Mouse (Mus musculus) hindbrain, embryonic 16.5 days (tissue): ENCODE results near the gene Samd7. TPM values are rescaled to one million over a fixed set of nuclear protein-coding genes. Genes with fewer than 3 reads are reported as not detected.

Source experiments
- ATAC-seq: fragments of 200-750 bp; cut with Nextera tagmentation; 2 replicates; pipeline ENCODE4 v1.8.0; 2017; ENCODE audit warnings: moderate TSS enrichment, moderate library complexity
- H3K27ac ChIP-seq: fragments of 300-500 bp; sonication (generic); 2 replicates; pipeline ENCODE4 v1.5.1; 2014; ENCODE audit warnings: low read depth, mild to moderate bottlenecking, control low read depth, low read length, moderate library complexity
- H3K27me3 ChIP-seq: fragments of 300-500 bp; sonication (generic); replicated peaks from 2 replicates; pipeline ENCODE4 v1.6.1; 2014; ENCODE audit warnings: low read length; ENCODE audit not compliant: control insufficient read depth, insufficient read depth
- H3K36me3 ChIP-seq: fragments of 300-500 bp; sonication (generic); 2 replicates; pipeline ENCODE4 v1.6.1; 2014; ENCODE audit warnings: mild to moderate bottlenecking, low read length, moderate library complexity, mixed read lengths; ENCODE audit not compliant: control insufficient read depth, insufficient read depth
- H3K4me1 ChIP-seq: fragments of 300-500 bp; sonication (generic); 2 replicates; pipeline ENCODE4 v1.6.1; 2014; ENCODE audit warnings: low read depth, low read length; ENCODE audit not compliant: control insufficient read depth, insufficient read depth
- H3K4me2 ChIP-seq: fragments of 300-500 bp; sonication (generic); 2 replicates; pipeline ENCODE4 v1.6.1; 2014; ENCODE audit warnings: mild to moderate bottlenecking, low read length, control low read depth, moderate library complexity
- H3K4me3 ChIP-seq: fragments of 300-500 bp; sonication (generic); 2 replicates; pipeline ENCODE4 v1.5.1; 2014; ENCODE audit warnings: mild to moderate bottlenecking, low read length, control low read depth, moderate library complexity
- H3K9ac ChIP-seq: fragments of 300-500 bp; sonication (generic); 2 replicates; pipeline ENCODE4 v1.6.1; 2014; ENCODE audit warnings: low read depth, mild to moderate bottlenecking, control low read depth, low read length, moderate library complexity
- H3K9me3 ChIP-seq: fragments of 300-500 bp; sonication (generic); 2 replicates; pipeline ENCODE4 v1.6.1; 2014; ENCODE audit warnings: mild to moderate bottlenecking, low read length, moderate library complexity; ENCODE audit not compliant: control insufficient read depth
- WGBS: fragments of 180-500 bp; shearing (Covaris S2); extraction: QIAGEN DNeasy Blood & Tissue Kit; methylation state at CpG from one replicate; pipeline ENCODE4 v1.1.7; 2014; 5-methylcytosine and 5-hydroxymethylcytosine counted together
- polyA plus RNA-seq: library from polyadenylated mRNA; unstranded; fragments of >200 nt; fragmentation: Nextera tagmentation; extraction: Ambion mirVana; gene quantifications from 2 replicates; pipeline ENCODE4 v1.2.1, GENCODE M21; 2015

The Samd7 gene
- polyA plus RNA-seq, 1 experiment from 2014 or later: 0.05 TPM

DNA sequence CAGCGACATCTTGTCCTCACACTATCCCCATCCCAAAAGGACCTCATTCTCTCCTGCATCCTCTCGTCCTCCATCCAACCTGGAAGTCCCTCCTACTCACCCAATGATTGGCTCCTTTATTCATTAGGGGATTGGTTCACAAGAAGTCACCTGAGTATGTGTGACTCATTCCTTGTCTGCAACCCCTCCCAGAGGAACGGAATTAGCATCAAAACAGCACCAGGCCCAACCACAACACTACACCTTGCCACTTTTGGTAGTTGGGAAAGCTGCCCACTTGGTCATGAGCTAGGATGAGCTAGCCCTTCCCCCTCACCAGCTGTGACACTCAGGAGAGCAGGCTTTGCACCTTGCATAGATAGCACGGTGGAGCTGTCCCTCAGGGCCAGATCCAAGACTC, 24.1 kb upstream of the Samd7 start:
- Histone ChIP-seq H3K4me3 (no peak overlapping the region), H3K27ac (no peak overlapping the region), H3K9ac (no peak overlapping the region), H3K27me3 (no peaks in the 10 kb centered on the region), H3K9me3 (no peaks in the 10 kb centered on the region), H3K4me1 (no peaks in the 10 kb centered on the region), H3K36me3 (no peaks in the 10 kb centered on the region), H3K4me2 (no peak overlapping the region)
- WGBS: 82% methylated on average over 4 of the region's 4 CpGs
- ATAC-seq: no peak

DNA sequence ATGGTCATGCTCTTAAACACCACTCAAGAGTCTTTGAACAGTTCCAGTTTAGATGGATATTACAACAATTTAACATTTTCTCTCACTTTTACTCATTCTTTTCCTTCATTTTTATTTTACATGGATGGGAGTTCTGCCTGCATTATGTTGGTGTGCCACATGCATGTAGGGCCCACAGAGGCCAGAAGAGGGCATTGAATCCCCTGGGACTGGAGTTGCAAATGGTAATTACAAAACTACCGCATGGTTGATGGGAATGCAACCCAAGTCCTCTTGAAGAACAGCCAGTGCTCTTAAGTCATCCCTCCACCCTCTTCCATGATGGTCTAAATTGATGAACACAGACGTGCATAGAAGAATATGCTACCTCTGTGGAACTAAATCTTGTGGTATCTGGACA, 23.6 kb upstream of the Samd7 start:
- no peak overlapping the region for H3K4me3 ChIP-seq
- no peak overlapping the region for H3K9ac ChIP-seq
- H3K27ac ChIP-seq: no peak overlapping the region
- H3K9me3 ChIP-seq: no peaks in the 10 kb centered on the region
- no peak overlapping the region for H3K4me2 ChIP-seq
- WGBS: 88% methylated on average over 2 of the region's 2 CpGs
- H3K36me3 ChIP-seq: no peaks in the 10 kb centered on the region
- H3K27me3 ChIP-seq: no peaks in the 10 kb centered on the region
- H3K4me1 ChIP-seq: no peaks in the 10 kb centered on the region
- ATAC-seq: no peak

GRCm38 (mm10) chr3:30723179-30723578, 22.9 kb upstream of the Samd7 start:
- Histone ChIP-seq H3K36me3 (no peaks in the 10 kb centered on the region), H3K4me1 (no peaks in the 10 kb centered on the region), H3K9ac (no peak overlapping the region), H3K4me2 (no peak overlapping the region), H3K27ac (no peak overlapping the region), H3K27me3 (no peaks in the 10 kb centered on the region), H3K9me3 (no peaks in the 10 kb centered on the region), H3K4me3 (no peak overlapping the region)
- ATAC-seq: no peak
- 53% methylated on average over 5 of the region's 5 CpGs for WGBS

GRCm38 (mm10) chr3:30724105-30724824, 21.8 kb upstream of the Samd7 start:
- Histone ChIP-seq H3K9me3 (no peaks in the 10 kb centered on the region), H3K4me1 (no peaks in the 10 kb centered on the region), H3K27me3 (no peaks in the 10 kb centered on the region), H3K4me2 (no peak overlapping the region), H3K4me3 (no peak overlapping the region), H3K9ac (no peak overlapping the region), H3K27ac (no peak overlapping the region), H3K36me3 (no peaks in the 10 kb centered on the region)
- ATAC-seq: no peak
- WGBS: 63% methylated on average over 10 of the region's 10 CpGs

DNA sequence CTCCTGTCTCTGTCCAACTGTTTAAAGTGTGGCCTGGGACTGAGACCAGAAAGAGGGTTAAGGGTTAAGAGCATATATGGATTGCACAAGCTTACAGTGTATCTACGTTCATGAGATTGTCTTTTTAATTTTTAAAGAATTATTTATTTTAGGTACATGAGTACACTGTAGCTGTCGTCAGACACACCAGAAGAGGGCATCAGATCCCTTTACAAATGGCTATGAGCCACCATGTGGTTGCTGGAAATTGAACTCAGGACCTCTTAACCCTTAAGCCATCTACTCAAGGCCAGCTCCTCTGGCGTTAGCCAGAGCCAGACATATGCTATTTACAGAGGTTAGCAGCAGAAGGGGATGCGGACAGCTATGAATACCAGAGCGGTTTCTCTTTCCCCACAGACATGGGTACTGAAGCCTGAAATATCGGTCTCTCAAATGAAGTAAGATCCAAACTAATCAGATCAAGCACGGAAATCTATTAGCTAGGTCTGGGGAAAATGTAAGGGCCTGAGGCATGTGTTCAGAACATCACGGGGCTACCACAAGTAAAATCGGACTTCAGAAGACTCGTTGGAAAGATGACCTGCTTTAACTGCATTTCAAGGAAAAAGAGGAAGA, 21.1 kb upstream of the Samd7 start:
- ATAC-seq: no peak

DNA sequence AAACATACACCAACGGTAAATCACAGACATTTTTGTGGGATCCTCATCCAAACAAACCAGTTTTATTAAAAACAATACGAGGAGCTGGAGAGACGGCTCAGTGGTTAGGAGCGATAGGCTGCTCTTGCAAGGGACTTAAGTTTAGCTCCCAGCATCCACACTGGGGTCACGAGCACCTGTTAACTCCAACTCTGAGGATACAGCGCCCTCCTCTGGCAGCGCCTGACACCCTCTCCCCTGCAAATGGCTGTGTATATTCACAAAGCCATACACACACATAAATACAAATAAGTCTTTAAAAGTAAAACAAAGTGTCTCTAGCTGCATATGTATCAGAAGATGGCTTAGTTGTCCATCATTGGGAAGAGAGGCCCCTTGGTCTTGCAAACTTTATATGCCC, 20.6 kb upstream of the Samd7 start:
- H3K4me3 ChIP-seq: no peak overlapping the region
- H3K4me2 ChIP-seq: no peak overlapping the region
- no peaks in the 10 kb centered on the region for H3K36me3 ChIP-seq
- no peak for ATAC-seq
- H3K9me3 ChIP-seq: no peaks in the 10 kb centered on the region
- H3K9ac ChIP-seq: no peak overlapping the region
- H3K27me3 ChIP-seq: no peaks in the 10 kb centered on the region
- WGBS: 84% methylated on average over 7 of the region's 7 CpGs
- no peaks in the 10 kb centered on the region for H3K4me1 ChIP-seq
- no peak overlapping the region for H3K27ac ChIP-seq

More for the DNA sequence above, 21.1 kb upstream of the Samd7 start:
- Histone ChIP-seq H3K4me3 (no peak overlapping the region), H3K4me1 (no peaks in the 10 kb centered on the region), H3K27ac (no peak overlapping the region), H3K27me3 (no peaks in the 10 kb centered on the region), H3K36me3 (no peaks in the 10 kb centered on the region), H3K9me3 (no peaks in the 10 kb centered on the region), H3K4me2 (no peak overlapping the region), H3K9ac (no peak overlapping the region)
- 79% methylated on average over 10 of the region's 10 CpGs for WGBS

- 83% methylated on average over 4 of the region's 4 CpGs for WGBS
- no peaks in the 10 kb centered on the region for H3K36me3 ChIP-seq
- H3K4me1 ChIP-seq: no peaks in the 10 kb centered on the region
- H3K27ac ChIP-seq: no peak overlapping the region
- no peak overlapping the region for H3K4me2 ChIP-seq
- H3K27me3 ChIP-seq: no peaks in the 10 kb centered on the region
- H3K4me3 ChIP-seq: no peak overlapping the region
- no peak for ATAC-seq
- H3K9ac ChIP-seq: no peak overlapping the region
- H3K9me3 ChIP-seq: no peaks in the 10 kb centered on the region
Measured at GRCm38 (mm10) chr3:30727209-30727608, 18.9 kb upstream of the Samd7 start.

DNA sequence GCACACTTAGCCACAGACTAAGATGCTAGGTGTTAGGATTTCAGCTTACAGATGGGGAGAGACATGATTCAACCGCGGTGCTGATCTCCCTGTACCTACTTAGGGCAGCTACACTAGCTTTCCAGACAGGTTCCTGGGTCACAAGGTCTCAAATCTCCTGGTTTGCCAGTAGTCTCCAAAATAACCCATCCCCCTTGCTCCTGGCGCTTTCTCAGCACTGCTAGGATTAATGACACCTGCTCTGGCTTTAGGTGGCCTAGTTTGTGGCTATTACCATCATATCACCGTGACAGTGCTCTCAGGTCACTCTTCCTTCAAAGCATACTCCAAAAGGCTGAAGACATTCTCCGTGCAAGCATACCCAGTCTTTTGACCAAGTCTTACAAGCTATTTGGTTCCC, 17.0 kb upstream of the Samd7 start:
- 90% methylated on average over 5 of the region's 5 CpGs for WGBS
- H3K27ac ChIP-seq: no peak overlapping the region

DNA sequence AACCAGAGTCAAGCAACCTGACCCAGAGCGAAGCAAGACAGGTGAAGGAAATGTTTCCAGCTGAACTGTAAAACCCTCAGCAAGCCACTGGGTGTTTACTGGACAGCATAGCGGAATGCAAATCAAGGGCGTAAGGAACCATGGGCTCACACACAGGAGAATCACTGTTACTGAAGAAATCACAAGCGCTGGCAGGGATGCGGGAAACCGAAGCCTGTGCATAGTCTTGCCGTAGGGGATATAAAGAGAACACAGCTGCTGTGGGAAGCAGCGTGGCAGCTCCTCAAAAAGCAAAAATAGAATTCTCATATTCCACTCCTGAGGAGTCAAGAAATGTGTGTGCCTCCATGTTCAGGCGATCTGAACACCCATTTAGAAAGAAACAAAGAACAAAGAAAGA, 9.3 kb upstream of the Samd7 start:
- peak overlapping the region; percentile 1; the same call in 1 of the 2 replicates for H3K4me2 ChIP-seq
- H3K4me3 ChIP-seq: no peak overlapping the region
- peak; percentile 73; the same call in 1 of the 2 replicates for ATAC-seq
- no peaks in the 10 kb centered on the region for H3K36me3 ChIP-seq
- H3K9me3 ChIP-seq: no peaks in the 10 kb centered on the region
- no peak overlapping the region for H3K27ac ChIP-seq
- no peaks in the 10 kb centered on the region for H3K4me1 ChIP-seq
- no peak overlapping the region for H3K9ac ChIP-seq
- 41% methylated on average over 9 of the region's 9 CpGs for WGBS
- H3K27me3 ChIP-seq: no peaks in the 10 kb centered on the region

More for the DNA sequence above, 17.0 kb upstream of the Samd7 start:
- Histone ChIP-seq H3K4me2 (no peak overlapping the region), H3K4me3 (no peak overlapping the region), H3K27me3 (no peaks in the 10 kb centered on the region), H3K4me1 (no peaks in the 10 kb centered on the region), H3K9ac (no peak overlapping the region), H3K9me3 (no peaks in the 10 kb centered on the region), H3K36me3 (no peaks in the 10 kb centered on the region)
- ATAC-seq: no peak
